Mouse (Mus musculus): ENCODE data around the gene Cd63.
A peak's percentile ranks its signal among the peaks of the same experiment; 100 is the strongest.

The Cd63 gene

GRCm38 (mm10) chr10:128900698-128901097 lies at the start of gene Cd63:
Gene Cd63 (plus strand): TSS chr10:128900989.
- no peak for DNase-seq (ENCODE audit: low spot score in 2 of 2)

GRCm38 (mm10) chr10:128861176-128861575 lies 39.6 kb upstream of the Cd63 start:
- DNase-seq (ENCODE audit: low spot score in 2 of 2), result no peak

GRCm38 (mm10) chr10:128866042-128866441 lies 34.7 kb upstream of the Cd63 start:
- DNase-seq (ENCODE audit: low spot score in 2 of 2), result no peak

- DNase-seq (ENCODE audit: low spot score in 2 of 2), result no peak
These were observed 34.3 kb upstream of the Cd63 start for GRCm38 (mm10) chr10:128866518-128866917.

- no peak for DNase-seq (ENCODE audit: low spot score in 2 of 2)
These were observed 30.4 kb upstream of the Cd63 start for GRCm38 (mm10) chr10:128870341-128870740.

GRCm38 (mm10) chr10:128878291-128878690 lies 22.5 kb upstream of the Cd63 start:
- DNase-seq (ENCODE audit: low spot score in 2 of 2), result no peak

GRCm38 (mm10) chr10:128878811-128879210 lies 22.0 kb upstream of the Cd63 start:
- DNase-seq (ENCODE audit: low spot score in 2 of 2), result no peak

- no peak for DNase-seq (ENCODE audit: low spot score in 2 of 2)
These were observed 18.7 kb upstream of the Cd63 start for GRCm38 (mm10) chr10:128882067-128882466.

GRCm38 (mm10) chr10:128888941-128889827 lies 11.6 kb upstream of the Cd63 start:
- no peak for DNase-seq (ENCODE audit: low spot score in 2 of 2)

GRCm38 (mm10) chr10:128889846-128890245 lies 10.9 kb upstream of the Cd63 start:
- DNase-seq (ENCODE audit: low spot score in 2 of 2), result no peak

- no peak for DNase-seq (ENCODE audit: low spot score in 2 of 2)
These were observed 10.2 kb upstream of the Cd63 start for GRCm38 (mm10) chr10:128890383-128891295.

- peak; percentile 67 to 69 for DNase-seq (ENCODE audit: low spot score in 2 of 2)
These were observed 9.3 kb upstream of the Cd63 start, which contains the start of gene Gdf11 for GRCm38 (mm10) chr10:128891296-128892094. Gene Gdf11 (minus strand): TSS chr10:128891718.

- DNase-seq (ENCODE audit: low spot score in 2 of 2), result no peak
These were observed 8.5 kb upstream of the Cd63 start for GRCm38 (mm10) chr10:128892246-128892645.

- peak; percentile 53 to 84 for DNase-seq (ENCODE audit: low spot score in 2 of 2)
These were observed 5.4 kb upstream of the Cd63 start for GRCm38 (mm10) chr10:128895437-128895836.

GRCm38 (mm10) chr10:128895952-128896693 lies 4.7 kb upstream of the Cd63 start:
- no peak for DNase-seq (ENCODE audit: low spot score in 2 of 2)

GRCm38 (mm10) chr10:128896807-128897206 lies 4.0 kb upstream of the Cd63 start:
- no peak for DNase-seq (ENCODE audit: low spot score in 2 of 2)

- no peak for DNase-seq (ENCODE audit: low spot score in 2 of 2)
These were observed 3.3 kb upstream of the Cd63 start for GRCm38 (mm10) chr10:128897501-128897900.

- DNase-seq (ENCODE audit: low spot score in 2 of 2), result no peak
These were observed 864 bp upstream of the Cd63 start for GRCm38 (mm10) chr10:128899759-128900490.

GRCm38 (mm10) chr10:128901409-128901808 lies 620 bp downstream of the Cd63 start:
- DNase-seq (ENCODE audit: low spot score in 2 of 2), result no peak

GRCm38 (mm10) chr10:128902409-128902988 lies 1.7 kb downstream of the Cd63 start:
- DNase-seq (ENCODE audit: low spot score in 2 of 2), result no peak
